27 mouse cellular contexts compared by ENCODE assay signal in genomic region chr10:99476214-99476613, GRCm38 (mm10).
A peak's percentile ranks its signal among the peaks of the same experiment; 100 is the strongest.
DNase-seq lines count a peak whose midpoint lies in the region; ATAC-seq and TF ChIP-seq lines count a peak whose summit lies in the region.
"Had no signal": no experiment of that assay in that cellular context is flagged by ENCODE, and none has a peak within 500 bp of the region (broad histone marks: within the 10 kb centered on the region; RNA-seq: fewer than 3 reads in every experiment).

No protein-coding gene starts in this region.

- H3K4me3 ChIP-seq in forebrain, embryonic 13.5 days: no peak overlapping the region
- H3K4me3 ChIP-seq in forebrain, postnatal 0 days (ENCODE audit: low read depth, low read length): no peak overlapping the region
- H3K4me3 ChIP-seq: embryonic facial prominence, embryonic 12.5 days; embryonic facial prominence, embryonic 15.5 days; heart, embryonic 12.5 days; heart, embryonic 15.5 days; hindbrain, embryonic 10.5 days; hindbrain, embryonic 13.5 days; intestine, embryonic 15.5 days had no signal

- no peaks in the 10 kb centered on the region for H3K9me3 ChIP-seq in forebrain, embryonic 13.5 days (replicated peaks)
- no peaks in the 10 kb centered on the region for H3K9me3 ChIP-seq in forebrain, postnatal 0 days (ENCODE audit: low read length)
- H3K9me3 ChIP-seq: embryonic facial prominence, embryonic 12.5 days; embryonic facial prominence, embryonic 15.5 days; heart, embryonic 12.5 days; heart, embryonic 15.5 days; hindbrain, embryonic 10.5 days; hindbrain, embryonic 13.5 days; intestine, embryonic 15.5 days had no signal

- ATAC-seq in forebrain, embryonic 13.5 days: peak; percentile 19; the same call in 1 of the 2 replicates
- ATAC-seq in forebrain, postnatal 0 days: no peak
- ATAC-seq in frontal cortex, adult (ENCODE audit: low TSS enrichment): peak; percentile 58
- ATAC-seq: activated CD4-positive, CD25-positive, alpha-beta regulatory T cell, adult 4 months; forebrain, embryonic 14.5 days; hindbrain, embryonic 16.5 days; intestine, embryonic 15.5 days had no signal

- H3K27me3 ChIP-seq in forebrain, embryonic 13.5 days: no peaks in the 10 kb centered on the region
- no peaks in the 10 kb centered on the region for H3K27me3 ChIP-seq in forebrain, postnatal 0 days (ENCODE audit: insufficient read depth, low read length)
- H3K27me3 ChIP-seq: embryonic facial prominence, embryonic 12.5 days; embryonic facial prominence, embryonic 15.5 days; heart, embryonic 12.5 days; heart, embryonic 15.5 days; hindbrain, embryonic 13.5 days; intestine, embryonic 15.5 days had no signal

- 0 out of 2 replicates have a peak, but pooled peaks cover 3% of the 10 kb centered on the region for H3K4me1 ChIP-seq in forebrain, embryonic 13.5 days
- H3K4me1 ChIP-seq in forebrain, postnatal 0 days (ENCODE audit: insufficient read depth): no peaks in the 10 kb centered on the region
- H3K4me1 ChIP-seq: embryonic facial prominence, embryonic 15.5 days; intestine, embryonic 15.5 days had no signal

- H3K4me2 ChIP-seq in forebrain, embryonic 13.5 days: no peak overlapping the region
- H3K4me2 ChIP-seq in forebrain, postnatal 0 days (ENCODE audit: low read depth): no peak overlapping the region
- H3K4me2 ChIP-seq: embryonic facial prominence, embryonic 12.5 days; embryonic facial prominence, embryonic 15.5 days; heart, embryonic 12.5 days; heart, embryonic 15.5 days; hindbrain, embryonic 13.5 days; intestine, embryonic 15.5 days had no signal

- no peak overlapping the region for H3K9ac ChIP-seq in forebrain, embryonic 13.5 days
- H3K9ac ChIP-seq in forebrain, postnatal 0 days: no peak overlapping the region
- H3K9ac ChIP-seq: embryonic facial prominence, embryonic 12.5 days; embryonic facial prominence, embryonic 15.5 days; heart, embryonic 12.5 days; heart, embryonic 15.5 days; hindbrain, embryonic 13.5 days; intestine, embryonic 15.5 days had no signal

- no peak for TF ChIP-seq CTCF in forebrain, postnatal 0 days (IDR thresholded peaks at IDR 0.05; ENCODE audit: low read depth)

- no peak for DNase-seq in forebrain, postnatal 0 days
- no peak for DNase-seq in frontal cortex, adult 2 months (ENCODE audit: extremely low spot score in 1 of 2, low spot score in 1 of 2)
- DNase-seq in right cerebral cortex, postnatal 4 days: peak; percentile 11
- DNase-seq in right cerebral cortex, postnatal 10 days (ENCODE audit: low spot score in 2 of 2): no peak
- DNase-seq: adrenal gland, adult 8-10 months; adrenal gland, postnatal 25 days; cerebellum, adult 11 months; cerebellum, adult 2 months; cerebellum, adult 9-11 months; cerebellum, postnatal 25 days; gastrocnemius, postnatal 10 days; gastrocnemius, postnatal 36 days; heart, postnatal 10 days; heart, postnatal 36 days; kidney, adult 11 months had no signal

- no peaks in the 10 kb centered on the region for H3K36me3 ChIP-seq in forebrain, embryonic 13.5 days (ENCODE audit: poor library complexity, severe bottlenecking)
- no peaks in the 10 kb centered on the region for H3K36me3 ChIP-seq in forebrain, postnatal 0 days (ENCODE audit: insufficient read depth)
- H3K36me3 ChIP-seq: embryonic facial prominence, embryonic 12.5 days; embryonic facial prominence, embryonic 15.5 days; heart, embryonic 12.5 days; heart, embryonic 15.5 days; hindbrain, embryonic 10.5 days; hindbrain, embryonic 13.5 days; intestine, embryonic 15.5 days had no signal

- WGBS in forebrain, embryonic 13.5 days: 76% methylated on average over 7 of the region's 7 CpGs
- whole genome bisulfite sequencing in forebrain, postnatal 0 days: 62% methylated on average over 7 of the region's 7 CpGs

- H3K27ac ChIP-seq in forebrain, embryonic 13.5 days: no peak overlapping the region
- no peak overlapping the region for H3K27ac ChIP-seq in forebrain, postnatal 0 days (ENCODE audit: low read depth, low read length)
- H3K27ac ChIP-seq: embryonic facial prominence, embryonic 12.5 days; embryonic facial prominence, embryonic 15.5 days; heart, embryonic 15.5 days; hindbrain, embryonic 10.5 days; hindbrain, embryonic 13.5 days; intestine, embryonic 15.5 days had no signal
